Mouse (Mus musculus) macrophage (primary cell): ENCODE data around the gene Rgl1. TPM values are rescaled to one million over a fixed set of nuclear protein-coding genes. Genes with fewer than 3 reads are reported as not detected.
A peak's percentile ranks its signal among the peaks of the same experiment; 100 is the strongest.

Experiments used
- H3K27ac ChIP-seq: fragments of 350-480 bp; formaldehyde crosslinking; 2 replicates; pipeline ENCODE4 v1.9.0; 2021
- H3K36me3 ChIP-seq: fragments of 350-480 bp; formaldehyde crosslinking; 2 replicates; pipeline ENCODE4 v1.9.0; 2021; ENCODE audit errors: inconsistent target
- H3K4me3 ChIP-seq: fragments of 350-480 bp; formaldehyde crosslinking; 2 replicates; pipeline ENCODE4 v1.9.0; 2021; ENCODE audit errors: inconsistent target
- H3K79me2 ChIP-seq: fragments of 350-480 bp; formaldehyde crosslinking; 2 replicates; pipeline ENCODE4 v1.9.0; 2021; ENCODE audit errors: inconsistent target
- WGBS: methylation state at CpG from one replicate; pipeline ENCODE4 v1.1.7; 2026; ENCODE audit warnings: inconsistent platforms; ENCODE audit not compliant: missing documents; 5-methylcytosine and 5-hydroxymethylcytosine counted together
- polyA plus RNA-seq: library from polyadenylated mRNA; stranded (reverse); fragments of 250-400 nt; gene quantifications from 3 replicates; pipeline ENCODE4 v1.2.4, GENCODE M21; 2018; ENCODE audit warnings: inconsistent platforms

Gene Rgl1
- polyA plus RNA-seq, 1 experiment from 2014 or later: 74.0 TPM

- no peaks in the 10 kb centered on the region for H3K36me3 ChIP-seq
- H3K79me2 ChIP-seq: no peaks in the 10 kb centered on the region
- H3K27ac ChIP-seq: no peak overlapping the region
- 89% methylated on average over 1 of the region's 1 CpGs for WGBS
- H3K4me3 ChIP-seq: no peak overlapping the region
Measured at GRCm38 (mm10) chr1:152717329-152717728, 48.8 kb downstream of the Rgl1 start.

GRCm38 (mm10) chr1:152714405-152714804 is 51.7 kb downstream of the Rgl1 start:
- H3K4me3 ChIP-seq: no peak overlapping the region
- no peak overlapping the region for H3K27ac ChIP-seq
- WGBS: 98% methylated on average over 3 of the region's 3 CpGs
- no peaks in the 10 kb centered on the region for H3K36me3 ChIP-seq
- H3K79me2 ChIP-seq: no peaks in the 10 kb centered on the region

DNA sequence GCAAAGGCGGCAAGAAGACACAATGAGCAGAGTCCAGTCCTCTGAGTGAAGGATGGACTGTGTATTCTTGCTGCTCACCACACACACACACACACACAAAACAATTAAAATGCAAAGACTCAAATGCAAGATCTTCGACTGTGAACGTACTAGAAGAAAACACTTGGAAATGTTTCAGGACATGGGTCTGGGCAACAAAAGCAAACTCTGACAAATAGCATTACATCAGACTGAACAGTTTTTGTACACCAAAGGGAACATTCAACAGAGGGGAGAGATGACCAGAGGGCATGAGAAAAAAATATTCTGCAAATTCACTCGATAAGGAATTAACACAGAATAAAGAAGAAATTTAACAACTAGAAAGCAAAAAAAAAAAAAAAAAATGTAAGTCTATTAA is 52.2 kb downstream of the Rgl1 start:
- Histone ChIP-seq H3K4me3 (no peak overlapping the region), H3K27ac (no peak overlapping the region), H3K79me2 (no peaks in the 10 kb centered on the region), H3K36me3 (no peaks in the 10 kb centered on the region)
- WGBS: 92% methylated on average over 3 of the region's 4 CpGs

GRCm38 (mm10) chr1:152711037-152711436 is 55.1 kb downstream of the Rgl1 start:
- Histone ChIP-seq H3K27ac (no peak overlapping the region), H3K79me2 (no peaks in the 10 kb centered on the region), H3K4me3 (no peak overlapping the region), H3K36me3 (no peaks in the 10 kb centered on the region)
- WGBS: 95% methylated on average over 4 of the region's 4 CpGs

- no peaks in the 10 kb centered on the region for H3K36me3 ChIP-seq
- no peaks in the 10 kb centered on the region for H3K79me2 ChIP-seq
- no peak overlapping the region for H3K27ac ChIP-seq
- H3K4me3 ChIP-seq: no peak overlapping the region
- 100% methylated on average over 2 of the region's 2 CpGs for WGBS
Measured at GRCm38 (mm10) chr1:152707560-152707959, 58.6 kb downstream of the Rgl1 start.

DNA sequence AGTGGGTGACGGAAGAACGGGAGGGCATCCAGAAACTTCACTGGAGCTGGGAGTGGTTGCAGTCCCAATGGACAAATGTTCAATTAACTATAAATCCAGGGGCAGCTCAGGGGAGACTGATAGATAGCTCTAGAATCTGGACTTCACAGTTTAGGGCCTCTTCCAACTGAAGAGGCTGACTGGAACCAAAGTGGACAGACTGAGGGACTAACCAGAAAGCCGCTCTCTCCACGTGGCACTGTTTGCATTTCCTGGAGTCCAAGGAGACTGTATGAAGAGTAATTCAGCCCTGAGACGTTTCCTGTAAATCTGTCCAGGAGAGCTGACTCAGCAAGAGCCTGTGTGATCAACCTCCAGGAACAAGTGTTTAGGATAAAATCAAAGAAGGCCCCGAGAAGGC is 62.2 kb downstream of the Rgl1 start:
- no peaks in the 10 kb centered on the region for H3K36me3 ChIP-seq
- H3K79me2 ChIP-seq: no peaks in the 10 kb centered on the region
- WGBS: 64% methylated on average over 6 of the region's 6 CpGs
- no peak overlapping the region for H3K4me3 ChIP-seq
- H3K27ac ChIP-seq: no peak overlapping the region

DNA sequence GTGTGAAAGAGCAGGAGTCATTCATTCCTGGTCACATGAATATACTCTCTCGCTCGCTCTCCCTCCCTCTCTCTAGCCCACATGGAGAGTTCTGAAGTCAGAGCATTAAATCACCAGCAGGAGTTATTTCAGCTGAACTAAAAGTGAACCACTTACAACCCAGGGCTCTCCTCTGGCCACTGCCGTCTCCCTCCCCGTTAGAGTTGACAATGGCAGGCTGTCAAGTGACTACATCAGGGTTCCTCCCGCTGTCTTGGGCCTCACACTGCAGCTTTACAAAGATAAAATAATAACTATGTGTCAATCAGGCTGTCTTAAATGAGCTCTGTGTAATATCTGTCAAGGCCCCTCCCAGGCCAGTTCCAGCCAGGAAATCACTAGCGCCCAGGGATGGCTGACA is 63.2 kb downstream of the Rgl1 start:
- no peak overlapping the region for H3K27ac ChIP-seq
- no peaks in the 10 kb centered on the region for H3K36me3 ChIP-seq
- H3K4me3 ChIP-seq: no peak overlapping the region
- 99% methylated on average over 6 of the region's 6 CpGs for WGBS
- H3K79me2 ChIP-seq: no peaks in the 10 kb centered on the region

DNA sequence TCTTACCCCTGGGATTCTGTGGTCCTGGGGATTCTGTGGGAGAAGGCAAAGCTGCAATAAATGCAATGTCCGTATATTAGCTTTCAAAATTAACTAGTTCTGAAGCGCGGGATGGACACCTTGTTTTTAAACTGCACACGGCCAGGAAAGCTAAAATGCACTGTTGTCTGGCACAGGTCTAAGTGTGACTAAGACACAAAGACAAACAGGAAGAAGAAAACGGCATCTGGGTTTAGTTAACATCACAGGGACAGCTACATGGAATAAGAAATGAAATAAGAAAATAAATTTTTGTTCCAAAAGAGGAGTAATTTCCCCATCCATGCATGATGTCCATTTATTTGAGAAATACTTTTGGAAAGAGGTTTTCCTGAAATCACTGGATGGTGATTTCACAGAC is 65.1 kb downstream of the Rgl1 start:
- no peak overlapping the region for H3K4me3 ChIP-seq
- no peaks in the 10 kb centered on the region for H3K36me3 ChIP-seq
- no peaks in the 10 kb centered on the region for H3K79me2 ChIP-seq
- H3K27ac ChIP-seq: no peak overlapping the region
- WGBS: 90% methylated on average over 5 of the region's 5 CpGs

GRCm38 (mm10) chr1:152697341-152697740 is 68.8 kb downstream of the Rgl1 start:
- H3K36me3 ChIP-seq: no peaks in the 10 kb centered on the region
- 38% methylated on average over 3 of the region's 3 CpGs for WGBS
- H3K4me3 ChIP-seq: no peak overlapping the region
- no peaks in the 10 kb centered on the region for H3K79me2 ChIP-seq
- H3K27ac ChIP-seq: no peak overlapping the region

GRCm38 (mm10) chr1:152695491-152695890 is 70.7 kb downstream of the Rgl1 start:
- H3K4me3 ChIP-seq: no peak overlapping the region
- no peaks in the 10 kb centered on the region for H3K36me3 ChIP-seq
- no peak overlapping the region for H3K27ac ChIP-seq
- H3K79me2 ChIP-seq: no peaks in the 10 kb centered on the region
- WGBS: 88% methylated on average over 9 of the region's 9 CpGs

GRCm38 (mm10) chr1:152689968-152690367 is 76.2 kb downstream of the Rgl1 start:
- no peak overlapping the region for H3K4me3 ChIP-seq
- H3K36me3 ChIP-seq: no peaks in the 10 kb centered on the region
- H3K27ac ChIP-seq: no peak overlapping the region
- WGBS: 85% methylated on average over 4 of the region's 4 CpGs
- H3K79me2 ChIP-seq: no peaks in the 10 kb centered on the region

GRCm38 (mm10) chr1:152687733-152688181 is 78.4 kb downstream of the Rgl1 start:
- WGBS: 23% methylated on average over 8 of the region's 8 CpGs
- Histone ChIP-seq H3K79me2 (no peaks in the 10 kb centered on the region), H3K4me3 (no peak overlapping the region), H3K36me3 (no peaks in the 10 kb centered on the region), H3K27ac (peak overlapping the region; percentile 65)

DNA sequence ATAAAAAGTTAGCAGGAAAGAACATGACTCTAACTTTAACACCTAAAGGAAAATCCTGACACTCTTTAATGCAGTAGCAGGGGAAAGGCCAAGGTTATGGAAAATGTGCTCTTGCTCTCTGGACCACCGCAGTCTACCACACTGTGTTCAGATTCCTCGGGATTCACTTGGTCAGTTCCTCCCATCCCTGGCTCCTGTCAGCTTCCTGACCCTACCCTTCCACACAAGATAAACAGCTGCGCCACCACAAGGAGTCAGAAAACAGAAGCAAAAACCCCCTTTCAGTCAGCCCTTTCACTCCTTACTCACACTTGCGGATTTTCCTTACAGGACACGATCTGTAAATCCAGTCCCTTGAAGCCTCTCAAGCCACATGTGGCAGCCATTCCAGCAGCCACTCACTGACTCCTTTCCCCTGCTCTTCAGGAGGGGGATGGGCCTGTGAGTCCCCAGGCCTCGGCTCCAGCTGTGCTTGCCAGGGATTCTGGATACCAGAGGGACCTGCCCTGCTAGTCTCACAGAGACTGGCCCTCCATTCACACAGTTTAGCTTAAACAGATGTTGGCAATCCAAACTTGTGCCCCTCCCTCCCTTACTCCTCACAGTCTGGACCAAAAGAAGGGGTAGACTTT is 78.9 kb downstream of the Rgl1 start:
- Histone ChIP-seq H3K36me3 (no peaks in the 10 kb centered on the region), H3K4me3 (no peak overlapping the region), H3K27ac (peak overlapping the region; percentile 65), H3K79me2 (no peaks in the 10 kb centered on the region)
- whole genome bisulfite sequencing: 61% methylated on average over 6 of the region's 6 CpGs

- 60% methylated on average over 3 of the region's 3 CpGs for WGBS
- Histone ChIP-seq H3K4me3 (no peak overlapping the region), H3K27ac (peak overlapping the region; percentile 51), H3K79me2 (no peaks in the 10 kb centered on the region), H3K36me3 (no peaks in the 10 kb centered on the region)
Measured at GRCm38 (mm10) chr1:152685531-152685930, 80.6 kb downstream of the Rgl1 start.

DNA sequence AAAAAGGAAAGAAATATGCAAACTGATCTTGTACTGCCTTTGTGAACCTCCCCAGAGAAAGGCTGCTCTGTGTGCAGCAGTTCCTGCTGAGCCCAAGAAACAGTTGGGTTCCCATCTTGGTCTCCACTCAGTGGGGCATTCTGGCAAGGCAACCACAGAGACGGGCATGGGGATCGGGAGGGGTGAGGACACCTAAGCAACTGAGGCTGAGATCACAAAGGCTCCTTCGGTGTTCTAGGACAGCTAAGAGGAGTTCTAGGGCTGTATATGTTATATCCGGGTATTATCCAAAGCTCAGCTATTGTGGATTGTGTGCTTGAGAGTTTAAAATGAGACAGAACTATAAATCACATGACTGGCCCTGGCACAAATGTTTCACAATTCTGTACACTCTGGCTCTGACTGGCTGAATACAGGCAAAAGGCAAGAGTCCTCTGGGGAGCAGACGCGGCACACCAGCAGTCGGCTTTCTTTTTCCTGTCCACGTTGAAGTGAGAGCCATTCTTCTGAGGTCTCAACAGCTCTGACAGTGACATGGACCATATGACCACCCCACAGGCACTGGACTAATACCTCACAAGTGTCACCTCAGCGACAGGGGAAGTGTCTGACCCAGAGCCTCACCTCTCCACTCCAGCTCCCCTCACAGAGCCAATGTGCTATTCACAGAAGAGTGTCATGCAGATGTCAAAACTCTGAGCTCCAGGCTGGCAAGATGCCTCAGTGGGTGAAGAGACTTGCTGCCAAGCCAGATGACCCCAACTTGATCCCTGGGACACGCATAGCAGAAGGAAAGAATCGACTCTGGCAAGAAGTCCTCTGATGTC is 83.6 kb downstream of the Rgl1 start:
- no peak overlapping the region for H3K4me3 ChIP-seq
- H3K27ac ChIP-seq: no peak overlapping the region

More for the DNA sequence above, 83.6 kb downstream of the Rgl1 start:
- no peaks in the 10 kb centered on the region for H3K79me2 ChIP-seq
- 47% methylated on average over 9 of the region's 11 CpGs for WGBS
- no peaks in the 10 kb centered on the region for H3K36me3 ChIP-seq
